Mouse (Mus musculus) testis, postnatal 10 days (tissue): ENCODE data around the gene Rgs7bp.
"Not testable (repeated sequence)": the region's sequence is repeated elsewhere in the genome, so short reads cannot be mapped to it uniquely, and the experiment has no call there.

Experiments
- DNase-seq: peaks from one replicate; pipeline ENCODE4 v3.0.0; 2021; ENCODE audit warnings: low spot score

The Rgs7bp gene

DNA sequence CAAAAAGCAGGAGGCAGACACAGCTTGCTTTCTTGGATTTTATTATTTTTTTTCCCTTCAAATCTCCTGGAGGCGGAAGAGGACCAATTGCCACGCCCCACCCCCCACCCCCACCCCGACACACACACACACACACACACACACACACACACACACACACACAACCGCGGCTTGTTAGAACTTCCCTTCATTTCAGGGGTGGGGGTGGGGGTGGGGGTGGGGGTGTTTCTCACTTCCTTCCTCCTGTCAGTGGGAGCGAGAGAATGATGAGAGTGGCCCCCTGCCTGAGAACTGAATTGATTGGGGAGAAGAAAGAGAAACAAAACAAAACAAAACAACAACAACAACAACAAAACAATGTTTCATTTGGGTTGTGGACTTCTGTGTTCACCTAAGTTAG lies 117.0 kb downstream of the Rgs7bp start:
- no peak for DNase-seq

DNA sequence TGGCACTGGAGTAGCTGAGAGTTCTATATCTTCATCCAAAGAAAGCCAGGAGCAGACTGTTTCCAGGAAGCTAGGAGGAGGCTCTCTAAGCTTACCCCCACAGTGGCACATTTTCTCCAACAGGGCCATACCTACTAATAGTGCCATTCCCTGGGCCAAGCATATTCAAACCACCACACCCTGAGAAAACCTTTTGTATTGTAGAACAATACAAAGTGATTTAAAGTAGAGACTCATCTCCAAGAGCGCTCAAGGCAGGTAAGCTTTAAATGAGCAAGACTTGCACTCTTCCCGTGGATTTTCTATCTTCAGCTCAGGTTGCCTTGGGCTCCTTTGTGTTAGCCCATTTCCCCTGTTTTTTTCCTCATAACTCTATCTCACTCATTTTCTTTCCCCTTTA lies 118.1 kb downstream of the Rgs7bp start:
- no peak for DNase-seq

DNA sequence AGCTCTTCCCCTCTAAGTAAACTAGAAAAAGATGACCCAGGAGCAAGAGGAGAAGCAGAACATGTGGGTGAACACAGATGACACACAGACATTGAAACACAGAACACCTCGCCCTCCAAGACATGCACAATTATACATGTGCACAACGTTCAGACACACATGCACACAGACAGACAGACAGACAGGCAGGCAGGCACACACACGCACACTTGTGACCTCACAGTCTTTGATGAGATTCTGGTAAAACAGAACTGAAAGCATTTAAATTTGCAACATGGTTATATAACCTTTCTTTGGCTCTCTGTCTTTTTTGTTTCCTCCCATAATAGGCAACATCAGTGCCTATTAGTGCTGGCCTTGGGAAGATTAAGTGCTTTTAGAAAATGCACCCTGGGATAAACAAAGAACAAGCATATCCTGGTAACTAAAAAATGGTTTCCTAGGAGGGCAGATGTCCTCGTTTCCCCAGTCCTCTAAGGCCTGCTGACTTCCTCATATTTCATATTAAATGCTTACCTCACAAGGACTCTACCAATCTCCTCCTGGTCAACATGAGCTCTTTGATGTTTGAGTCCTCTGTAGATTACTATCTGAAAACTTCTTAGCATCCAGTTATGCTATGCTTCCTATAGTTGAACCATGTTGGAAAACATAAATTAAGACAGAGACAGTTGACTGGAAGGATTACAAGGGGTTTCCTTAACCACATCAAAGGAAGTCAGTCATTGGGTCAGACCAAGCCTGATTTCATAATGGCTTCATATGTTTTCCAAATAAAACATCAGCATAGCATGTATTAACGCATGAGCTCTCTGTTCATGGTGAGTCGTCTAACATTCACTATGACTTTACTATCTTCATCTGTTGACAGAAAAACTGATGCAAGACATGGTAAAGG lies 122.8 kb downstream of the Rgs7bp start:
- no peak for DNase-seq

DNA sequence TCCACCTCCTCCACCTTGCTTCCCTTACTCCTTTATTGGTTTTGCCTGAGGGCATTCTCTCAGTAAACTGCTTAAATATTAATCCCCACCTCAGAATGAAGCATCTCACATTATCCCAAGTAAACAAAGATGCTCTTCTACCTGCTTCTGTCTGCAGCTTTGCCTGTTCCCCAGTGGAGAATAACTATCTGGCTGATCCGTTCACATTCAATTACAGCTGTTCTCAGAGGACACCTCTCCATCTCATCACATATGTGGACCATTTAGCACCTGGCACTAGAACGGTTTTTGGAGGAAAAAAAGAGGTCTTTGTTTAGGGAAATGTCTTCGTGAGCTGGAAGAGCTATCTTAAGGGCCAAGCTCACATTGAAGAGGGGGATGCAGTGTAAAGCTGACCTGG lies 123.9 kb downstream of the Rgs7bp start:
- no peak for DNase-seq

DNA sequence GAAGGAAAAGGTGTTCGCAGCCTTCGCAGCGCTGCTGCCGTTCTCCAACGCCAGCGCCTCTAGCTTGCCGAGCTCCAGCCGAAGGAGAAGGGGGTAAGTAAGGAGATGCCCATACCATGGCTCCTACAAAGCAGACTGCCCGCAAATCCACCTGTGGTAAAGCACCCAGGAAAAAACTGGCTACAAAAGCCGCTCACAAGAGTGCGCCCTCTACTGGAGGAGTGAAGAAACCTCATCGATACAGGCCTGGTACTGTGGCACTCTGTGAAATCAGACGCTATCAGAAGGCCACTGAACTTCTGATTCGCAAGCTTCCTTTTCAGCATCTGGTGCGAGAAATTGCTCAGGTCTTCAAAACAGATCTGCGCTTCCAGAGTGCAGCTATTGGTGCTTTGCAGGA lies 136.1 kb downstream of the Rgs7bp start:
- no peak for DNase-seq

DNA sequence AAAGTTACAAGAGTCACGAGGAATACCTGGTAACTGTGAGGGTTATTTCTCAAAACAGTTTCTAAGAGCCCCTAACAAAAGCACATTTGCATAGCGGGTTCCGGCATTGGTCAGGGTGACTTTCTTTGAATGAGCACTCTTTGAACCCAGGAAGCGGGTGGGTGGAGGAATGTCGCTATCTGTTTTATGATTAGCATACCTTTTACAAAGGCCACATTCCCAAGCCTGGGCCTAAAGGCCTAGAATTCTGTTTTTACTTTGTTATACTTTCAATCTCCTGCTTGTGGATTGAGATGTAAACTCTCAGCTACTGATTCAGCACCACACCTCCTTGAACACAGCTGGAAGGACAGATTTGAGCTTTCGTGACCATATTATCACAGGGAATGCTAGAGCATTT lies 138.0 kb downstream of the Rgs7bp start:
- DNase-seq = not testable (repeated sequence)

DNA sequence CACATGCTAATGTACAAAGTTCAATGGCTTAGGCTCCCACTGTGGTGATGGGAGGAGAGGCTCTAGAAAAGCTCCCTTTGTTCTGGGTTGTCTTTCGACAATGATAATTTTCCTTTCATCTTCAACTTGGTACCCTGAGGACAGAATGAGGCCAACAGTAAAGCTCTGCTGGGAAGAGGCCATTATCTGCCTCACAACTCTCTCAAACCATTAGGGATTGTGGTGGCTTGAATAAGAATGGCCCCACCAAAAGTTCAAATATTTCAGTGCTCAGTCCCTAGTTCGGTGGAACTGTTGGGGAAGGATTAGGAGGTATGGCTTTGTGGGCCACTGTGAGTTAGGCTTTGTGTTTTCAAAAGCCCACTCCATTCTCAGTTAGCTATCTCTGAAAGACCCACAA lies 138.6 kb downstream of the Rgs7bp start:
- no peak for DNase-seq

DNA sequence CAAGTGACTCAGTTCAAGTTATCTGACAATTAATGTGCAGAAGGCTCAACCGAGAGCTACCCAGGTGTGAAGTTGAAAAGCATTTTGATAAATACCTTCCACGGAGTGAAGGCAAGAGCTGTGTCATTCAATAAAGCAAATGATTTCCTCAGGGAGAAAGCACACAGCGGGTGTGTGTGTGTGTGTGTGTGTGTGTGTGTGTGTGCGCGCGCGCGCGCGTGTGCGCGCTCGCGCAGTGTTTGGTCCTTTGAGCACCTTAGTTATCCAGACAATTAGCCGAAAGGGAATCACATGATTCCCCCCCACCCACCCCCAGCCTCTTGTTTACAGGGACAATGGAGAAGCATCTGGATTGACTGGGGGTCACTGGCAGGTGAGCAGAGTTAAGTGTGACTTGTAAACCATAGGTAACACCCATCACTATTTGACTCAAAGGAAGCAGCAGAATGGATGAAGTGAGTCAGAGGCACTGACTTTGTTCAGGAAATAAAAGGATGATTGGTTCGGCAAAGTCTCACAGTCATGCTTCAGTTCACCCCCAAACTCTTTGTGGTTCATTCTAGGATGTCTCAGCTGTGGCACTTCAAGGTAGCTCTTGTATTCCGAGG lies 140.3 kb downstream of the Rgs7bp start:
- no peak for DNase-seq

DNA sequence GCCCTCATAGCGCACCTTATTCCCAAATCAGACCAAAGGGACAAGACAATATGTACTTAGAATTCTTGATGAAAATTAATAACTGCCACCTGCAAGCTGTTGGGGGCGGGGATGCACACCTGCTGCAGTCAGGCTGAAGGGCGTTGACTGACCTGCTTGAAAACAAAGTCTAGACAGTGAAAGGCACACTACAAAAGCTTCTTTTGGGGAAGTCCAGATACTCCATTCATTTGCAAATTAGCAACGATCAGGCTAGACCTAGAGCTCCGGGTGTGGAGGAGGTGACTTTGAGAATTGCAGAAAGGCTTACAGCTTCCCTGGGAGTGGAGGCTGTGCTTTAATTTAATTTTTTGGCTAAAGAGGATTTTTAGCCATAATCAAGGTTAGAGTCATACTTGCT lies 143.1 kb downstream of the Rgs7bp start:
- not testable (repeated sequence) for DNase-seq

DNA sequence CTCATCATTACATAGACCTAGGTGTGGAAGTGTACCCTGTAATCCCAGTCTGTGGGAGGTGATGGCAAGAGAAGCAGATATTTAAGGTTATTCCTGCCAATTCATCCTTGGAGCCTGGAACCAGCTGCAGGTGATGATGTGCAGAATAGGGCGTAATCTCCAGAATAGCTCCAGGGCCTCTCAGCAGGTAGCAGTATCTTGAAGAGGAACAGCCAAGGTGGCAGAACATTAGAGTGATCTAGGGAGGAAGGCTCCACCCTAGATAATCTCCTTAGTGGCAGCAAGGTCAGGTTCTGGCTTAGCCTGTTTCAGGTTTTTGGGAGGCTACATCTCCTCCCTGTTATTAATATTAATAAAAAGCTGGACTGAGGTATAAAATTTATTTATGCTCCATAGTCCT lies 143.7 kb downstream of the Rgs7bp start:
- not testable (repeated sequence) for DNase-seq

DNA sequence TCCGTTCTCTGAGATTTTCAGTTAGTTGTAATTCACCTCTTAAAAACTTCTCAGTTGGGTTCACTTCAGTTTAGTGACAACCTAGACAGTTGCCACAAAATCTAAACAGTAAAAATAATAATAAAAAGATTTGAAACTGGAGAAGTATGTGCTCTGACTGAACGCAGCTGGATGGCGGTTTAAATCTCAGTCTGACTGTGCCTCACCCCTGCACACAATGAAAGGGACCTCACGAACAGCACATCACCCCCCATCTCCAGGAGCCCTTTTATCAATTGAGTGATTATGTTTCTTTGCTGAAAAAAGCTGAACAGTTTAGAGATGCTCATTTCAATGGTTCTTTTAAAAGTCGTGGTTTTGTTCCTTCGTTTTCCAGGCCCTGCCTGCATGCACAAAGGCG lies 146.0 kb downstream of the Rgs7bp start:
- DNase-seq = no peak
